ENCODE assay signal across 13 mouse cellular contexts in genomic region chr11:8958572-8958971, GRCm38 (mm10). TPM values are rescaled to one million over a fixed set of nuclear protein-coding genes. Genes with fewer than 3 reads are reported as not detected.
DNase-seq lines count a peak whose midpoint lies in the region; ATAC-seq and TF ChIP-seq lines count a peak whose summit lies in the region.
"Had no signal": no experiment of that assay in that cellular context is flagged by ENCODE, and none has a peak within 500 bp of the region (broad histone marks: within the 10 kb centered on the region; RNA-seq: fewer than 3 reads in every experiment).

No protein-coding gene starts in this region.

- H3K9ac ChIP-seq in lung, embryonic 16.5 days (ENCODE audit: low read length) = no peak overlapping the region
- no peak overlapping the region for H3K9ac ChIP-seq in hindbrain, postnatal 0 days (replicated peaks; ENCODE audit: low read length)
- H3K9ac ChIP-seq: midbrain, embryonic 12.5 days had no signal

- peak; percentile 7 for DNase-seq in cerebellum, adult 9-11 months
- no peak for DNase-seq in lung, postnatal 36 days
- DNase-seq in hindbrain, postnatal 0 days (ENCODE audit: low spot score) = peak; percentile 42
- DNase-seq in right cerebral cortex, postnatal 10 days (ENCODE audit: low spot score in 2 of 2) = peak; percentile 65 to 72
- DNase-seq in heart, adult 8-10 months (ENCODE audit: low spot score) = no peak
- no peak for DNase-seq in thymus, postnatal 10 days (ENCODE audit: low spot score in 2 of 2)
- DNase-seq: heart, postnatal 14 days had no signal

- H3K4me3 ChIP-seq in lung, embryonic 16.5 days (ENCODE audit: low read length) = no peak overlapping the region
- no peak overlapping the region for H3K4me3 ChIP-seq in hindbrain, postnatal 0 days (ENCODE audit: low read length)
- H3K4me3 ChIP-seq: midbrain, embryonic 12.5 days had no signal

- no peak for TF ChIP-seq CTCF in hindbrain, postnatal 0 days (IDR thresholded peaks at IDR 0.05; ENCODE audit: low read depth)

- ATAC-seq in cerebellum, adult (ENCODE audit: insufficient number of reproducible peaks, low FRiP score, low TSS enrichment) = no peak
- peak; percentile 81 for ATAC-seq in lung, embryonic 16.5 days (ENCODE audit: low read depth)
- ATAC-seq in hindbrain, postnatal 0 days = no peak
- ATAC-seq: Patski had no signal

- H3K27ac ChIP-seq in lung, embryonic 16.5 days (ENCODE audit: low read length) = 0 out of 2 replicates have a peak overlapping the region, but pooled peaks have one; percentile 4
- H3K27ac ChIP-seq in hindbrain, postnatal 0 days = peak overlapping the region; percentile 42; the same call in 1 of the 2 replicates
- H3K27ac ChIP-seq: midbrain, embryonic 12.5 days had no signal

- no peaks in the 10 kb centered on the region for H3K9me3 ChIP-seq in lung, embryonic 16.5 days (ENCODE audit: control insufficient read depth, low read length)
- no peaks in the 10 kb centered on the region for H3K9me3 ChIP-seq in hindbrain, postnatal 0 days (ENCODE audit: low read length)
- H3K9me3 ChIP-seq: midbrain, embryonic 12.5 days had no signal

- H3K36me3 ChIP-seq in lung, embryonic 16.5 days (ENCODE audit: control insufficient read depth, insufficient read depth, low read length) = no peaks in the 10 kb centered on the region
- no peaks in the 10 kb centered on the region for H3K36me3 ChIP-seq in hindbrain, postnatal 0 days (ENCODE audit: insufficient read depth, low read length)
- H3K36me3 ChIP-seq: midbrain, embryonic 12.5 days had no signal

- peaks cover 3% of the 10 kb centered on the region; the same call in 1 of the 2 replicates for H3K4me1 ChIP-seq in lung, embryonic 16.5 days (replicated peaks; ENCODE audit: control insufficient read depth, insufficient read depth, low read length)
- no peaks in the 10 kb centered on the region for H3K4me1 ChIP-seq in hindbrain, postnatal 0 days (ENCODE audit: insufficient read depth, low read length)
- H3K4me1 ChIP-seq: midbrain, embryonic 12.5 days had no signal

- no peak overlapping the region for H3K4me2 ChIP-seq in lung, embryonic 16.5 days (ENCODE audit: low read depth, low read length)
- no peak overlapping the region for H3K4me2 ChIP-seq in hindbrain, postnatal 0 days (ENCODE audit: low read depth, low read length)
- H3K4me2 ChIP-seq: midbrain, embryonic 12.5 days had no signal

- H3K27me3 ChIP-seq in lung, embryonic 16.5 days (ENCODE audit: control insufficient read depth, insufficient read depth, low read depth, low read length) = no peaks in the 10 kb centered on the region
- no peaks in the 10 kb centered on the region for H3K27me3 ChIP-seq in hindbrain, postnatal 0 days (ENCODE audit: insufficient read depth, low read length)
- H3K27me3 ChIP-seq: midbrain, embryonic 12.5 days; Patski had no signal

- WGBS in lung, embryonic 16.5 days = 47% methylated on average over 10 of the region's 10 CpGs
- 41% methylated on average over 10 of the region's 10 CpGs for WGBS in hindbrain, postnatal 0 days

RNA-seq across cellular contexts. Expression of gene Pkd1l1, which starts 14.5 kb away (rescaled TPM):
- polyA plus RNA-seq in lung, embryonic 16.5 days (2015; fragmentation: Nextera tagmentation; extraction: Ambion mirVana) = 0.06 and 0.18 TPM in 2 replicates
- 0.37 and 0.40 TPM in 2 replicates for total RNA-seq in hindbrain, postnatal 0 days (2014; rRNA removed)
- 0.19 and 0.33 TPM in 2 replicates for polyA plus RNA-seq in hindbrain, postnatal 0 days (2015; fragmentation: Nextera tagmentation; extraction: Ambion mirVana)
- total RNA-seq in heart, adult 8-10 months (2022) = not detected
- total RNA-seq: left cerebral cortex, adult 18-20 months had no signal
- polyA plus RNA-seq: small intestine, adult 2 months had no signal

RNA-seq across cellular contexts. Expression of gene Hus1, which starts 52.4 kb away (rescaled TPM):
- polyA plus RNA-seq in lung, embryonic 16.5 days (2015; fragmentation: Nextera tagmentation; extraction: Ambion mirVana) = 15.6 and 17.3 TPM in 2 replicates
- 17.3 and 20.0 TPM in 2 replicates for total RNA-seq in hindbrain, postnatal 0 days (2014; rRNA removed)
- 9.5 and 10.1 TPM in 2 replicates for polyA plus RNA-seq in hindbrain, postnatal 0 days (2015; fragmentation: Nextera tagmentation; extraction: Ambion mirVana)
- 10 to 100 TPM in 3 of 4 experiments, 1 to 10 TPM in 1; 9.7 to 11.0 (median 10.6) TPM for total RNA-seq in heart, adult 8-10 months (2022)

Comparison
In these comparisons a context has a peak if more than half of its experiments do, and no peak if none do; other contexts are left out.
1. DNase-seq: peak in cerebellum, adult 9-11 months (single experiment), hindbrain, postnatal 0 days (single experiment) and right cerebral cortex, postnatal 10 days (2 of 2); none in lung, postnatal 36 days (single experiment), heart, adult 8-10 months (single experiment) and thymus, postnatal 10 days (0 of 2).